Mouse (Mus musculus) midbrain, embryonic 10.5 days (tissue): ENCODE data around the gene Wdr53. TPM values are rescaled to one million over a fixed set of nuclear protein-coding genes. Genes with fewer than 3 reads are reported as not detected.
"Not testable (repeated sequence)": the region's sequence is repeated elsewhere in the genome, so short reads cannot be mapped to it uniquely, and the experiment has no call there.

Source experiments
- DNase-seq: peaks from one replicate; pipeline ENCODE4 v3.0.0-alpha.2; 2017; ENCODE audit warnings: low spot score
- H3K27ac ChIP-seq: fragments of 300-500 bp; sonication (generic); replicated peaks from 2 replicates; pipeline ENCODE4 v1.5.1; 2016; ENCODE audit warnings: mild to moderate bottlenecking
- H3K27me3 ChIP-seq: fragments of 300-500 bp; sonication (generic); 2 replicates; pipeline ENCODE4 v1.6.1; 2016; ENCODE audit warnings: low read depth, mild to moderate bottlenecking; ENCODE audit not compliant: poor library complexity, severe bottlenecking
- H3K36me3 ChIP-seq: fragments of 300-500 bp; sonication (generic); 2 replicates; pipeline ENCODE4 v1.6.1; 2016; ENCODE audit warnings: mild to moderate bottlenecking, moderate library complexity
- H3K4me1 ChIP-seq: fragments of 300-500 bp; sonication (generic); 2 replicates; pipeline ENCODE4 v1.6.1; 2016
- H3K4me3 ChIP-seq: fragments of 300-500 bp; sonication (generic); 2 replicates; pipeline ENCODE4 v1.5.1; 2016; ENCODE audit warnings: mild to moderate bottlenecking, moderate library complexity
- H3K9me3 ChIP-seq: fragments of 300-500 bp; sonication (generic); replicated peaks from 2 replicates; pipeline ENCODE4 v1.6.1; 2016; ENCODE audit warnings: mild to moderate bottlenecking
- WGBS: fragments of 180-500 bp; shearing (Covaris S2); methylation state at CpG from one replicate; pipeline ENCODE4 v1.1.7; 2016; 5-methylcytosine and 5-hydroxymethylcytosine counted together
- polyA plus RNA-seq: library from polyadenylated mRNA; unstranded; fragments of >200 nt; fragmentation: Nextera tagmentation; extraction: Ambion mirVana; gene quantifications from 2 replicates; pipeline ENCODE4 v1.2.1, GENCODE M21; 2016

Wdr53 gene
- polyA plus RNA-seq, 1 experiment from 2014 or later = 19.2 TPM

DNA sequence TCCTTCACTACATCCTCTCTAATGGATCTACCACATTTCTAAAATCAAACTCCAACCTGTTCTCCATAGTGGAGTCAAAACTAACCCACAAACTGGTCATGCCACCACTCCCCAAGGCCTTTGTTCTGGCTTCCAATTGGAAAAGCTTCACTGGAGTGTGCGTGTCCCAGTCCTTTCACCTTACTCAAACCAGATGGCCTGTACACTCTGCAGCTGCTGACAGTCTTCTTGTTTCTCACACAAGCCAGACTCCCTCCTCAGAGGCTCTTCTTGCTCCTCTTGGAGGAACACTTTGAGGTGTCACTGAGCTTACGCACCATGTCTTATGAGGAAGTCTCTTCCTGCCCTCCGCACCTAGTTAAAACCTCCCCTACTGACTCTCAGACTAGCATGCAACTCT is 3.1 kb upstream of the Wdr53 start:
- DNase-seq = no peak
- Histone ChIP-seq H3K4me3 (no peak overlapping the region), H3K4me1 (peaks cover 30% of the 10 kb centered on the region), H3K27me3 (no peaks in the 10 kb centered on the region), H3K27ac (no peak overlapping the region), H3K9me3 (no peaks in the 10 kb centered on the region), H3K36me3 (peaks cover 30% of the 10 kb centered on the region)
- WGBS = 92% methylated on average over 3 of the region's 3 CpGs

DNA sequence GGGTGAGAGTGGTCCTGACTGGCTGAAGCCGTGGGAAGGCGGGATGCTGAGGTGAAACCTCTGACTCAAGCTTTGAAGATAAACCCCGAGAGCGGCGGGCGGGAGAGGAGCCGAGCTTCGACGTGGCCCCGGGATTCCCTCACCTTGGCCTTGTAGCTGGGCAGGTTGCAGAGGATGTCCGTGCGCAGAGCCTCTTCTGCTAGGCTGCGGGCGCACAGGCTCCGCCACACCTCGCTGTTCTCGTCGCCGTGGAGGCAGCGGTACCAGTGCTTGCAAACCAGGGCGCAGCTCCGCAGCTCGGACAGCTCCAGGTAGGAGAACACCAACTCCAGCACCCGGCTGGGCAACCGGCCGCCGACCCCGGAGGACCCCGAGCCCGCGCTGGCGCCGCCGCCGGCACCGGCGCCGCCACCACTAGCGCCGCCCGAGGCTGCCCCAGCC is 656 bp upstream of the Wdr53 start:
- Histone ChIP-seq H3K9me3 (no peaks in the 10 kb centered on the region), H3K27ac (peak overlapping the region; percentile 94), H3K36me3 (peaks cover 12% of the 10 kb centered on the region), H3K27me3 (no peaks in the 10 kb centered on the region), H3K4me1 (peaks cover 30% of the 10 kb centered on the region), H3K4me3 (peak overlapping the region; percentile 94)
- peak; percentile 67 for DNase-seq
- WGBS = 0% methylated on average over 40 of the region's 41 CpGs

DNA sequence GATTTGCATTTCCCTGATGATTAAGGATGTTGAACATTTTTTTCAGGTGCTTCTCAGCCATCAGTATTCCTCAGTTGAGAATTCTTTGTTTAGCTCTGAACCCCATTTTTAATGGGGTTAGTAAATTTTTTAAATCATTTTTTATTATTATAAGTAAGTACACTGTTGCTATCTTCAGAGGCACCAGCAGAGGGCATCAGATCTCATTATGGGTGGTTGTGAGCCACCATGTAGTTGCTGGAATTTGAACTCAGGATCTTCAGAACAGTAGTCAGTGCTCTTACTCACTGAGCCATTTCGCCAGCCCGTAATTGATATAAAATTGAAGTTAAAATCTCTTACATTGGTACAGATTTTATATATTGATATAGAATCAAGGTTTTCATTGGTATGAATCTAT is 17.2 kb downstream of the Wdr53 start:
- not testable (repeated sequence) for H3K27me3 ChIP-seq, H3K4me3 ChIP-seq, H3K36me3 ChIP-seq, H3K9me3 ChIP-seq, H3K27ac ChIP-seq, DNase-seq, H3K4me1 ChIP-seq
- WGBS = 87% methylated on average over 2 of the region's 2 CpGs

DNA sequence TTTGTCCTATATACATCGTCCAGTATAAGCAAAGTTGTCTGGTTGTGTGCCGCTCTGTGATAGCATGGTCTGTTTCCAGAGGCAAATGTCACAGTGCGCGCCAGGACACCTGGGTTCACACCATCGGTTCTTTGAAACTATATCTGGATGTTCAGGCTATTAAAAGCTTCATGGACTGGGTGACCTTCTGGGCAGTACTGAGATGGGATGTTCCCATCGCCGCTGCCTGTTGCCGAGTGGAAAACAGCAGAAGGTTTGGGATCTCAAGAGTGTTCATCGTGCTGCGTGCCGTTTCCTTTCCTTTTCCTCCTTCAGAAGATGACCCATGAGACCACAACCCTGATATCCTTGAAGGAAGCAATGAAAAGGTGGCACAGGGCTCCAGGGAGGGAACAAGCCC is 24.3 kb downstream of the Wdr53 start, which contains the start of gene Smco1:
Gene Smco1, plus strand, starts transcription at position 178 of the 400 bp plus-strand sequence.
- Histone ChIP-seq H3K9me3 (no peaks in the 10 kb centered on the region; the same call in 1 of the 2 replicates), H3K27ac (no peak within 1 kb of the TSS), H3K27me3 (no peaks in the 10 kb centered on the region), H3K4me1 (no peaks in the 10 kb centered on the region), H3K4me3 (no peak within 1 kb of the TSS), H3K36me3 (no peaks in the 10 kb centered on the region)
- 86% methylated on average over 11 of the region's 11 CpGs for WGBS
- no peak for DNase-seq

DNA sequence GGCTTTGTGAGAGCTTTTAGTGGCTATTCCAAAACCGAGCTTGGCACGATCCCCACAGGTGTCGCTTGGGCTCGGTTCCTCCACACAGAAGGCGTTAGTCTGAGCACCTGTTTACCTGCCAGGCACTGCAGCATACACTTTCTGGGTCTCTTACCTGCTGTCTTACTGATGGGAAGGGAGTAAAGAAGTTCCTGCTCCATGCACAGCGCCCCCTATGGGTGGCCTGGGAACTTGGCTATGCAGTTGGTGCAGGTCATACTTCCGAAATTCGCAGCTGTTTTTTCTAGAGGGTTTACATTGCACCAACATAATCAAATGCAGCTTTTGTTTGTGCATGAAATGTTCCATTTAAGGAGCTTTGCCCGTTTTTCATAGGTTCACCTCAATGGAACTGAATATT is 26.3 kb downstream of the Wdr53 start:
- H3K27me3 ChIP-seq = no peaks in the 10 kb centered on the region
- no peak overlapping the region for H3K4me3 ChIP-seq
- no peaks in the 10 kb centered on the region for H3K9me3 ChIP-seq
- H3K4me1 ChIP-seq = peaks cover 8% of the 10 kb centered on the region
- no peaks in the 10 kb centered on the region for H3K36me3 ChIP-seq
- 54% methylated on average over 9 of the region's 9 CpGs for WGBS
- DNase-seq = no peak
- no peak overlapping the region for H3K27ac ChIP-seq

DNA sequence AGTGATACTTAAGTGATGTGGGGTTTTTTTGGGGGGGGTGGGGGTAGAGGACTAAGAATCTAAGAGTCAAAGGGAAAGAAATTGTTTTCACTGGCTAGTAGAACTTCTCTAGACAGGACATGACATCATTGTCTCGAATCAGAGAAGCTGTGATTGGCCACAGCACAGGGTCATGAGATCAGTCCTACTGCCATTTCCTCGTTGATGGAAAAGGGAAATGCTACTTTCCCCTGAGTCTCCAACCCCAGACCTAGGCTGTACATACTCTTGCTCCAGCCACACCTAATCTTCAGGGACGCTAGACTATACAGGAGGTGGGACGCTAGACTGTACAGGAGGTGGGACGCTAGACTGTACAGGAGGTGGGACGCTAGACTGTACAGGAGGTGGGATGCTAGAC is 28.0 kb downstream of the Wdr53 start:
- Histone ChIP-seq H3K4me1 (peaks cover 25% of the 10 kb centered on the region), H3K9me3 (peaks cover 4% of the 10 kb centered on the region; the same call in 1 of the 2 replicates), H3K36me3 (peaks cover 10% of the 10 kb centered on the region), H3K4me3 (no peak overlapping the region), H3K27me3 (no peaks in the 10 kb centered on the region), H3K27ac (no peak overlapping the region)
- DNase-seq = no peak
- WGBS = 90% methylated on average over 6 of the region's 6 CpGs

DNA sequence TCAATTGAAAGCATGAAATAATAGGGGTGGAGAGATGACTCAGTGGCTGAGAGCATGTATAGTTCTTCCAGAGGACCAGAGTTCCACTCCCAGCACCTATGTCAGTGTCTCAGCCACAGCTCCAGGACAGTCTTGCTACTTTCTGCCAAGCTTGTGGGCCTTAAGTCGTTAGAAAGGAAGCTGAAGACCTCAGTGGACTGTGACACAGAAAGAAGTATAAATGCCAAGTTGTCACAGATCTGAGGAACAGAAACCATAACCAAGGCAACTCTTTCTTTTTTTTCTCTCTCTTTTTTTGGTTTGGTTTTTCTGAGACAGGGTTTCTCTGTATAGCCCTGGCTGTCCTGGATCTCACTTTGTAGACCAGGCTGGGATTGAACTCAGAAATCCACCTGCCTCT is 28.8 kb downstream of the Wdr53 start:
- Histone ChIP-seq H3K27ac (no peak overlapping the region), H3K4me3 (no peak overlapping the region), H3K36me3 (peaks cover 18% of the 10 kb centered on the region), H3K27me3 (no peaks in the 10 kb centered on the region), H3K9me3 (peaks cover 10% of the 10 kb centered on the region), H3K4me1 (peaks cover 28% of the 10 kb centered on the region)
- WGBS = 79% methylated on average over 1 of the region's 1 CpGs
- no peak for DNase-seq

DNA sequence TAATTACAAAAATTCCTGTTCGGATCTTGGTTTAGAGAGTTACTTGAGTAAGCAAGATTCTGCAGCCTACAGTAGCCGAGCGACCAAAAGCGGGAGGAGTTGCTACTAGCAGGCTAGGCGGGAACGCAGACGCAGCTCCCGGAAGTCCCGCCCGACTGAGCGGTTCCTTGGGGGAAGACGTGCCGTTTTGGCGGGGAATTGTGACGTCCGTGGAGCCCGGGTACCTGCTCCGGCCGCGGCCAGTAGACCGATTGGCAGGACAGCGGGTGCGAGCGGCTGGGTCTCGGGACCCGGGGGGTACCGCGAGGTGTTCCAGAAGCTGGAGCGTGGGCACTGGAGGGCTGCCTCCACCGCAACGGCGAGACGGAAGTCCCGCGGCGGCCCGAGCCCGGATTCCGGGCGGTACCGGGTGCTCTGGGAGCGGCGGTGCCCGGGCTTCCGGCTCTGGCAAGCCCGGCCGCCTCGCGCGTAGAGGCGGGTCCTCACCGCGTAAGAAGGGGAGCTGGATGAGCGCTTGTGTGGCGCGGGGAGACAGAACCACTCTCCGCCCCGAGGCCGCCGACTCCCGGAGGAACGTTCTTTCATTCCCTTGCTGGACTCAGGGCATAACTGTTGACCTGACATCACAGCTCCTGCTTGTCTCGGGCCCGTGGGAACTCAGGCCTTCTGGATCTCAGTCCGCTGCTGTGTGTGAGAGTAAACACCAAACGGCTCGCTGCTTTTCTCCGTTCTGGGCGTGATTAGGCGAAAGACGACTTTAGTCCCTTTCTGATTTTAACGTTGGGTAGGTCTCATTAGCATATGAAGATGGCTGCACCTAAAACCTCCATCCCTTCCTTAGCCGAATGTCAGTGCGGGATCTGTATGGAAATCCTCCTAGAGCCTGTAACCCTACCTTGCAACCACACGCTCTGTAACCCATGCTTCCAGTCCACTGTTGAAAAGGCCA is 30.6 kb downstream of the Wdr53 start, which contains the start of gene Rnf168:
Gene Rnf168, plus strand, starts transcription at position 152 of the 949 bp plus-strand sequence.
- DNase-seq = peak; percentile 91
- Histone ChIP-seq H3K27me3 (no peaks in the 10 kb centered on the region), H3K4me3 (peak within 1 kb of the TSS; percentile 93), H3K36me3 (peaks cover 35% of the 10 kb centered on the region), H3K27ac (peak within 1 kb of the TSS; percentile 97), H3K4me1 (peaks cover 34% of the 10 kb centered on the region), H3K9me3 (peaks cover 10% of the 10 kb centered on the region)
- under 1% methylated on average over 75 of the region's 75 CpGs for WGBS

DNA sequence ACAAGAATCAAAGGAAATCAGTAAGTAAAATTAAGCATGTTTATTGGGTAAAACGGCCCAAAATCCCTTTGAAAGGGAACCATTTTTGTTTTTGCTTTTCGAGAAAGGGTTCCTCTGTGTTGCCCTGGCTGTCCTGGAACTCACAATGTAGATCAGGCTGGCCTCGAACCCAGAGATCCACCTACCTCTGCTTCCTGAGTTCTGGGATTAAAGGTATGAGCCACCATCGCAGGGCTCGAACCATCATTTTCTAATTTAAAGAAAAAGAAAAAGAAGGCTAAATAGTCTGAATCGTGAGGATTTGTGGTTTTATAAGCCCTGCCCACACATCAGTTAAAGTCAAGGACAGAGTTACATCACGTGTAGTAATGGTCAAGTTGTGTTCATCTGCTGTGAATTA is 31.4 kb downstream of the Wdr53 start:
- peak overlapping the region; percentile 93 for H3K4me3 ChIP-seq
- H3K9me3 ChIP-seq = peaks cover 10% of the 10 kb centered on the region
- no peak for DNase-seq
- WGBS = 73% methylated on average over 7 of the region's 7 CpGs
- H3K4me1 ChIP-seq = peaks cover 34% of the 10 kb centered on the region
- H3K27me3 ChIP-seq = no peaks in the 10 kb centered on the region
- H3K36me3 ChIP-seq = peaks cover 43% of the 10 kb centered on the region
- H3K27ac ChIP-seq = peak overlapping the region; percentile 97

DNA sequence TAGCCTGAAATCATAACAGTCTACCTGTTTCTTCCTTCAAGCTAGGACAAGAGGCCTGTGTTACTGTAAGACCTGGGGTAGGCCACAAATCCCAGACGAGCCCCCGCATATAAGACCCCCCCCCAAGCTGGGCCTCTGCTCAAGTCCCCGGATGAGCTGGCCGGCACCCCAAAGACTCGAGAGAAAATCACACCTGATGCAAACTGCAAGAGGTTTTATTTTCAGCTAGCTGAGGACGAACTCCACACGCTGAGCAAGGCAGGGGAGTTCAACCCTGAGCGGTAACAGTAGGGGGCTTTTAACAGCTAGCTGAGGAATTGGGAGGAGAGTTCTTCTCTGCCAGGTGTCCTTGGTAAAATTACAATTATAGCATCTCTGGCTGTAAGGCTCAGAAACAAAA is 33.2 kb downstream of the Wdr53 start:
- Histone ChIP-seq H3K36me3 (peaks cover 62% of the 10 kb centered on the region), H3K4me1 (peaks cover 34% of the 10 kb centered on the region), H3K4me3 (peak overlapping the region; percentile 93), H3K9me3 (peaks cover 10% of the 10 kb centered on the region), H3K27me3 (no peaks in the 10 kb centered on the region), H3K27ac (no peak overlapping the region)
- WGBS = 94% methylated on average over 8 of the region's 8 CpGs
- DNase-seq = no peak

DNA sequence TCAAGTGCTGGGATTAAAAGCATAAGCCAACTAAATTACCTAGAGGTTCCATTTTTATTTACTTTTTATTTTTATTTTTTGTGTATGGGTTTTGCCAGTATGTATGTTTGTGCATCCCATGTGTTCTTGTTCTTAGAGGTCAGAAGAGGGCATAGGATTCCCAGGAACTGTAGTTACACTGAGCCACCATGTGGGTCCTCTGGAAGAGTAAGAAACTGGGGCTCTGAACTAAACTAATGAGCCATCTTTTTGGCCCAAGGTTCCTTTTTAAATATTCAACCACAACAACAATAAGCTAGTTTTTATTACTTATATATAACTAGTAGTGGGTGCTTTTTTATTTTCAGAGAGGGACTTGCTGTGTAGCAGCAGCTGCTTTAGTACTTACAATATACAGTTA is 35.6 kb downstream of the Wdr53 start:
- DNase-seq = no peak
- H3K36me3 ChIP-seq = peaks cover 86% of the 10 kb centered on the region
- peaks cover 28% of the 10 kb centered on the region for H3K4me1 ChIP-seq
- no peak overlapping the region for H3K27ac ChIP-seq
- H3K4me3 ChIP-seq = no peak overlapping the region
- H3K9me3 ChIP-seq = peaks cover 10% of the 10 kb centered on the region
- H3K27me3 ChIP-seq = no peaks in the 10 kb centered on the region

DNA sequence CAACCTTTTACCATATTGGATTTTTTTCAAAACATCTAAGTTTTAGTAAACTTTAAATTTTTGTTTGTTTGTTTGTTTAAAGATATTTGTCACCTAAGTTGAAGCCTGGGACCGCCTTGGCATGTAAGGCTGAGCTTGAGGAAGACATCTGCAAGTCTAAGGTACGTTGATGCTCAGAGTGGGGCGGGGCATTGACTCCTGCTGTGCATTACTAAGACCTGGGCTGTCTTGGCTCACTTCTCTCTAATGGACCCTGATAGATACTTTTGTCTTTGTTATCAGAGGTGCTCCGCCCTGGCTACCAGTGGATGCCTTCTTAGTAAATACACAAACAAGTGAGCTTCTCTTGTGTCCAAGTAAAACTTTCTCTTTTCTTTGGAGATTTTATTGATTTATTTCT is 44.8 kb downstream of the Wdr53 start:
- Histone ChIP-seq H3K9me3 (no peaks in the 10 kb centered on the region), H3K4me3 (no peak overlapping the region), H3K27me3 (no peaks in the 10 kb centered on the region), H3K36me3 (peaks cover 68% of the 10 kb centered on the region), H3K4me1 (no peaks in the 10 kb centered on the region), H3K27ac (no peak overlapping the region)
- DNase-seq = no peak
- 96% methylated on average over 4 of the region's 4 CpGs for WGBS

DNA sequence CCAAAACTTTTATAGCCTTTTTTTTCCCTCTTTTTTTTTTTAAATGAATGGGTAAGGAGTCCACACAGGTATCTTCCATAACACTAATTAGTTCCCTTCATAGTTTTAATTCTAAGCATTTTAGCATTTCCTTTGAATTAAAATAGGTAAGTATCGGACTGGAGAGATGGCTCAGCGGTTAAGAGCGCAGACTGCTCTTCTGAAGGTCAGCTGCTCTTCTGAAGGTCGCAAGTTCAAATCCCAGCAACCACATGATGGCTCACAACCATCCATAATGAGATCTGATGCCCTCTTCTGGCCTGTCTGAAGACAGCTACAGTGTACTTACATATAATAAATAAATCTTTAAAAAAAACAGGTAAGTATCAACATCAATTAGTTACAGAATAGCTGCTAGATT is 52.6 kb downstream of the Wdr53 start:
- not testable (repeated sequence) for H3K27ac ChIP-seq, H3K27me3 ChIP-seq, H3K9me3 ChIP-seq, DNase-seq, H3K4me1 ChIP-seq, H3K4me3 ChIP-seq
- H3K36me3 ChIP-seq = peaks cover 64% of the 10 kb centered on the region
- 96% methylated on average over 4 of the region's 4 CpGs for WGBS
